Mouse (Mus musculus): ENCODE data around the gene Ints4.

Gene Ints4

GRCm38 (mm10) chr7:97491157-97491556 is 10.4 kb downstream of the Ints4 start:
- peaks cover 29% of the 10 kb centered on the region for H3K36me3 ChIP-seq (ENCODE audit: control insufficient read depth, insufficient read depth, low read length, poor library complexity, severe bottlenecking)
- H3K27me3 ChIP-seq (ENCODE audit: control insufficient read depth, insufficient read depth, low read length, poor library complexity, severe bottlenecking), result no peaks in the 10 kb centered on the region
- DNase-seq (ENCODE audit: low read depth, low spot score), result no peak

GRCm38 (mm10) chr7:97492420-97492819 is 11.7 kb downstream of the Ints4 start:
- H3K27me3 ChIP-seq (ENCODE audit: control insufficient read depth, insufficient read depth, low read length, poor library complexity, severe bottlenecking), result no peaks in the 10 kb centered on the region
- DNase-seq (ENCODE audit: low read depth, low spot score), result no peak
- H3K36me3 ChIP-seq (ENCODE audit: control insufficient read depth, insufficient read depth, low read length, poor library complexity, severe bottlenecking), result peaks cover 23% of the 10 kb centered on the region

- H3K36me3 ChIP-seq (ENCODE audit: control insufficient read depth, insufficient read depth, low read length, poor library complexity, severe bottlenecking), result peaks cover 18% of the 10 kb centered on the region
- DNase-seq (ENCODE audit: low read depth, low spot score), result no peak
- H3K27me3 ChIP-seq (ENCODE audit: control insufficient read depth, insufficient read depth, low read length, poor library complexity, severe bottlenecking), result no peaks in the 10 kb centered on the region
These were observed 14.3 kb downstream of the Ints4 start for GRCm38 (mm10) chr7:97495052-97495451.

GRCm38 (mm10) chr7:97500555-97501209 is 19.9 kb downstream of the Ints4 start:
- H3K27me3 ChIP-seq (ENCODE audit: control insufficient read depth, insufficient read depth, low read length, poor library complexity, severe bottlenecking), result no peaks in the 10 kb centered on the region; the same call in 1 of the 2 replicates
- no peak for DNase-seq (ENCODE audit: low read depth, low spot score)

GRCm38 (mm10) chr7:97514786-97515185 is 34.0 kb downstream of the Ints4 start:
- Histone ChIP-seq H3K36me3 (ENCODE audit: control insufficient read depth, insufficient read depth, low read length, poor library complexity, severe bottlenecking) (peaks cover 24% of the 10 kb centered on the region), H3K27me3 (ENCODE audit: control insufficient read depth, insufficient read depth, low read length, poor library complexity, severe bottlenecking) (no peaks in the 10 kb centered on the region)
- no peak for DNase-seq (ENCODE audit: low read depth, low spot score)

More at GRCm38 (mm10) chr7:97500555-97501209, 19.9 kb downstream of the Ints4 start:
- peaks cover 11% of the 10 kb centered on the region for H3K36me3 ChIP-seq (ENCODE audit: control insufficient read depth, insufficient read depth, low read length, poor library complexity, severe bottlenecking)

- no peaks in the 10 kb centered on the region for H3K27me3 ChIP-seq (ENCODE audit: control insufficient read depth, insufficient read depth, low read length, poor library complexity, severe bottlenecking)
- H3K36me3 ChIP-seq (ENCODE audit: control insufficient read depth, insufficient read depth, low read length, poor library complexity, severe bottlenecking), result peaks cover 20% of the 10 kb centered on the region
- DNase-seq (ENCODE audit: low read depth, low spot score), result no peak
These were observed 39.2 kb downstream of the Ints4 start for GRCm38 (mm10) chr7:97519935-97520334.

- H3K27me3 ChIP-seq (ENCODE audit: control insufficient read depth, insufficient read depth, low read length, poor library complexity, severe bottlenecking), result no peaks in the 10 kb centered on the region
- no peak for DNase-seq (ENCODE audit: low read depth, low spot score)
These were observed 54.8 kb downstream of the Ints4 start for GRCm38 (mm10) chr7:97535531-97535930.

GRCm38 (mm10) chr7:97536571-97536970 is 55.8 kb downstream of the Ints4 start:
- DNase-seq (ENCODE audit: low read depth, low spot score), result no peak
- peaks cover 9% of the 10 kb centered on the region for H3K36me3 ChIP-seq (ENCODE audit: control insufficient read depth, insufficient read depth, low read length, poor library complexity, severe bottlenecking)
- H3K27me3 ChIP-seq (ENCODE audit: control insufficient read depth, insufficient read depth, low read length, poor library complexity, severe bottlenecking), result no peaks in the 10 kb centered on the region

More at GRCm38 (mm10) chr7:97535531-97535930, 54.8 kb downstream of the Ints4 start:
- H3K36me3 ChIP-seq (ENCODE audit: control insufficient read depth, insufficient read depth, low read length, poor library complexity, severe bottlenecking), result peaks cover 10% of the 10 kb centered on the region

- peaks cover 3% of the 10 kb centered on the region for H3K36me3 ChIP-seq (ENCODE audit: control insufficient read depth, insufficient read depth, low read length, poor library complexity, severe bottlenecking)
- DNase-seq (ENCODE audit: low read depth, low spot score), result no peak
- H3K27me3 ChIP-seq (ENCODE audit: control insufficient read depth, insufficient read depth, low read length, poor library complexity, severe bottlenecking), result no peaks in the 10 kb centered on the region
These were observed 65.7 kb downstream of the Ints4 start for GRCm38 (mm10) chr7:97546462-97546861.

- no peak for DNase-seq (ENCODE audit: low read depth, low spot score)
- H3K36me3 ChIP-seq (ENCODE audit: control insufficient read depth, insufficient read depth, low read length, poor library complexity, severe bottlenecking), result no peaks in the 10 kb centered on the region
- H3K27me3 ChIP-seq (ENCODE audit: control insufficient read depth, insufficient read depth, low read length, poor library complexity, severe bottlenecking), result no peaks in the 10 kb centered on the region
These were observed 68.5 kb downstream of the Ints4 start for GRCm38 (mm10) chr7:97549301-97549700.

- no peaks in the 10 kb centered on the region for H3K27me3 ChIP-seq (ENCODE audit: control insufficient read depth, insufficient read depth, low read length, poor library complexity, severe bottlenecking)
- no peaks in the 10 kb centered on the region for H3K36me3 ChIP-seq (ENCODE audit: control insufficient read depth, insufficient read depth, low read length, poor library complexity, severe bottlenecking)
- no peak for DNase-seq (ENCODE audit: low read depth, low spot score)
These were observed 69.9 kb downstream of the Ints4 start for GRCm38 (mm10) chr7:97550673-97551072.

- no peaks in the 10 kb centered on the region for H3K36me3 ChIP-seq (ENCODE audit: control insufficient read depth, insufficient read depth, low read length, poor library complexity, severe bottlenecking)
- H3K27me3 ChIP-seq (ENCODE audit: control insufficient read depth, insufficient read depth, low read length, poor library complexity, severe bottlenecking), result no peaks in the 10 kb centered on the region
- peak; percentile 15 for DNase-seq (ENCODE audit: low read depth, low spot score)
These were observed 82.8 kb downstream of the Ints4 start for GRCm38 (mm10) chr7:97563576-97563975.

- no peaks in the 10 kb centered on the region for H3K27me3 ChIP-seq (ENCODE audit: control insufficient read depth, insufficient read depth, low read length, poor library complexity, severe bottlenecking)
- no peaks in the 10 kb centered on the region; the same call in 1 of the 2 replicates for H3K36me3 ChIP-seq (ENCODE audit: control insufficient read depth, insufficient read depth, low read length, poor library complexity, severe bottlenecking)
- DNase-seq (ENCODE audit: low read depth, low spot score), result no peak
These were observed 88.6 kb downstream of the Ints4 start for GRCm38 (mm10) chr7:97569372-97569771.

- Histone ChIP-seq H3K36me3 (ENCODE audit: control insufficient read depth, insufficient read depth, low read length, poor library complexity, severe bottlenecking) (no peaks in the 10 kb centered on the region; the same call in 1 of the 2 replicates), H3K27me3 (ENCODE audit: control insufficient read depth, insufficient read depth, low read length, poor library complexity, severe bottlenecking) (no peaks in the 10 kb centered on the region)
- DNase-seq (ENCODE audit: low read depth, low spot score), result peak; percentile 45
These were observed 89.6 kb downstream of the Ints4 start for GRCm38 (mm10) chr7:97570389-97570788.

- no peaks in the 10 kb centered on the region; the same call in 1 of the 2 replicates for H3K36me3 ChIP-seq (ENCODE audit: control insufficient read depth, insufficient read depth, low read length, poor library complexity, severe bottlenecking)
- H3K27me3 ChIP-seq (ENCODE audit: control insufficient read depth, insufficient read depth, low read length, poor library complexity, severe bottlenecking), result no peaks in the 10 kb centered on the region
- peak; percentile 17 for DNase-seq (ENCODE audit: low read depth, low spot score)
These were observed 97.8 kb downstream of the Ints4 start for GRCm38 (mm10) chr7:97578361-97579066.
